Comparison of ENCODE assay signal across 8 mouse cellular contexts in genomic region chr7:25217653-25218395, GRCm38 (mm10). TPM values are rescaled to one million over a fixed set of nuclear protein-coding genes. Genes with fewer than 3 reads are reported as not detected.
DNase-seq lines count a peak whose midpoint lies in the region; ATAC-seq lines count a peak whose summit lies in the region.

No protein-coding gene starts in this region.

- H3K4me1 ChIP-seq in neural tube, embryonic 11.5 days (ENCODE audit: control insufficient read depth, insufficient read depth, low read length) = peaks cover 20% of the 10 kb centered on the region
- peaks cover 37% of the 10 kb centered on the region for H3K4me1 ChIP-seq in hindbrain, embryonic 15.5 days (replicated peaks)
- peaks cover 45% of the 10 kb centered on the region for H3K4me1 ChIP-seq in liver, embryonic 16.5 days (ENCODE audit: control insufficient read depth, low read depth, low read length)

- H3K9me3 ChIP-seq in neural tube, embryonic 11.5 days (ENCODE audit: control insufficient read depth, low read length) = no peaks in the 10 kb centered on the region
- no peaks in the 10 kb centered on the region for H3K9me3 ChIP-seq in hindbrain, embryonic 15.5 days
- H3K9me3 ChIP-seq in liver, embryonic 16.5 days (replicated peaks; ENCODE audit: control insufficient read depth, low read length) = no peaks in the 10 kb centered on the region

- no peak for DNase-seq in neural tube, embryonic 11.5 days (ENCODE audit: low spot score)
- DNase-seq in neural tube, embryonic 10.5 days (ENCODE audit: extremely low spot score, low spot score) = no peak
- no peak for DNase-seq in Muller cell, postnatal 12 days (ENCODE audit: inconsistent ontology term)
- DNase-seq in thymus, postnatal 14 days = no peak
- no peak for DNase-seq in thymus, postnatal 36 days

- no peak overlapping the region for H3K9ac ChIP-seq in neural tube, embryonic 11.5 days (ENCODE audit: low read length)
- no peak overlapping the region for H3K9ac ChIP-seq in hindbrain, embryonic 15.5 days
- peak overlapping the region; percentile 91 for H3K9ac ChIP-seq in liver, embryonic 16.5 days (ENCODE audit: low read depth, low read length)

- H3K4me3 ChIP-seq in neural tube, embryonic 11.5 days (ENCODE audit: low read depth, low read length) = peak overlapping the region; percentile 61; the same call in 1 of the 2 replicates
- no peak overlapping the region; the same call in 1 of the 2 replicates for H3K4me3 ChIP-seq in hindbrain, embryonic 15.5 days
- H3K4me3 ChIP-seq in liver, embryonic 16.5 days (ENCODE audit: low read depth, low read length) = peak overlapping the region; percentile 98

- ATAC-seq in neural tube, embryonic 11.5 days (ENCODE audit: insufficient read depth, low FRiP score, low TSS enrichment) = no peak
- no peak for ATAC-seq in hindbrain, embryonic 15.5 days (ENCODE audit: low FRiP score, low read depth)
- ATAC-seq in liver, embryonic 16.5 days (ENCODE audit: low read depth) = no peak
- peak; percentile 37 for ATAC-seq in neutrophil, adult 5-6 weeks (ENCODE audit: extremely low read depth, insufficient number of reproducible peaks, low FRiP score, poor library complexity, severe bottlenecking)

- H3K27ac ChIP-seq in neural tube, embryonic 11.5 days (ENCODE audit: low read depth, low read length) = no peak overlapping the region
- no peak overlapping the region for H3K27ac ChIP-seq in hindbrain, embryonic 15.5 days (replicated peaks)
- H3K27ac ChIP-seq in liver, embryonic 16.5 days (ENCODE audit: low read length) = peak overlapping the region; percentile 98

- no peaks in the 10 kb centered on the region for H3K27me3 ChIP-seq in neural tube, embryonic 11.5 days (ENCODE audit: control insufficient read depth, insufficient read depth, low read length)
- H3K27me3 ChIP-seq in hindbrain, embryonic 15.5 days = no peaks in the 10 kb centered on the region
- H3K27me3 ChIP-seq in liver, embryonic 16.5 days (ENCODE audit: control insufficient read depth, insufficient read depth, low read depth, low read length) = no peaks in the 10 kb centered on the region

- 67% methylated on average over 12 of the region's 12 CpGs for WGBS in neural tube, embryonic 11.5 days
- whole genome bisulfite sequencing in hindbrain, embryonic 15.5 days = 76% methylated on average over 12 of the region's 12 CpGs
- WGBS in liver, embryonic 16.5 days (ENCODE audit: insufficient replicate concordance) = 47% methylated on average over 12 of the region's 12 CpGs

- no peaks in the 10 kb centered on the region for H3K36me3 ChIP-seq in neural tube, embryonic 11.5 days (ENCODE audit: control insufficient read depth, insufficient read depth, low read length)
- peaks cover 14% of the 10 kb centered on the region for H3K36me3 ChIP-seq in hindbrain, embryonic 15.5 days
- H3K36me3 ChIP-seq in liver, embryonic 16.5 days (ENCODE audit: control insufficient read depth, insufficient read depth) = peaks cover 35% of the 10 kb centered on the region

- H3K4me2 ChIP-seq in neural tube, embryonic 11.5 days (ENCODE audit: low read depth) = no peak overlapping the region; the same call in 1 of the 2 replicates
- peak overlapping the region; percentile 97 for H3K4me2 ChIP-seq in hindbrain, embryonic 15.5 days
- peak overlapping the region; percentile 91 for H3K4me2 ChIP-seq in liver, embryonic 16.5 days (ENCODE audit: low read depth, low read length)

RNA-seq across cellular contexts. Expression of gene Dedd2, which starts 2.6 kb away (rescaled TPM):
- polyA plus RNA-seq in neural tube, embryonic 11.5 days (2014; fragmentation: Nextera tagmentation; extraction: Ambion mirVana) = 11.0 and 11.6 TPM in 2 replicates
- 16.5 and 17.3 TPM in 2 replicates for polyA plus RNA-seq in hindbrain, embryonic 15.5 days (2015; fragmentation: Nextera tagmentation; extraction: Ambion mirVana)
- 29.2 and 31.9 TPM in 2 replicates for polyA plus RNA-seq in liver, embryonic 16.5 days (2015; fragmentation: Nextera tagmentation; extraction: Ambion mirVana)
- total RNA-seq in neutrophil, adult 5-6 weeks (2017) = 85.2 and 92.0 TPM in 2 replicates

RNA-seq across cellular contexts. Expression of gene Zfp526, which starts 3.4 kb away (rescaled TPM):
- 3.7 and 3.8 TPM in 2 replicates for polyA plus RNA-seq in neural tube, embryonic 11.5 days (2014; fragmentation: Nextera tagmentation; extraction: Ambion mirVana)
- polyA plus RNA-seq in hindbrain, embryonic 15.5 days (2015; fragmentation: Nextera tagmentation; extraction: Ambion mirVana) = 1.6 and 2.1 TPM in 2 replicates
- 1.6 and 1.9 TPM in 2 replicates for polyA plus RNA-seq in liver, embryonic 16.5 days (2015; fragmentation: Nextera tagmentation; extraction: Ambion mirVana)
- total RNA-seq in neutrophil, adult 5-6 weeks (2017) = 9.6 and 10.0 TPM in 2 replicates

RNA-seq across cellular contexts. Expression of gene Gsk3a, which starts 19.8 kb away (rescaled TPM):
- 15.9 and 19.7 TPM in 2 replicates for polyA plus RNA-seq in neural tube, embryonic 11.5 days (2014; fragmentation: Nextera tagmentation; extraction: Ambion mirVana)
- polyA plus RNA-seq in hindbrain, embryonic 15.5 days (2015; fragmentation: Nextera tagmentation; extraction: Ambion mirVana) = 19.2 and 19.7 TPM in 2 replicates
- 4.0 and 5.3 TPM in 2 replicates for polyA plus RNA-seq in liver, embryonic 16.5 days (2015; fragmentation: Nextera tagmentation; extraction: Ambion mirVana)
- 75.4 and 85.4 TPM in 2 replicates for total RNA-seq in neutrophil, adult 5-6 weeks (2017)

RNA-seq across cellular contexts. Expression of gene Erf, which starts 32.7 kb away (rescaled TPM):
- 16.2 and 16.7 TPM in 2 replicates for polyA plus RNA-seq in neural tube, embryonic 11.5 days (2014; fragmentation: Nextera tagmentation; extraction: Ambion mirVana)
- polyA plus RNA-seq in hindbrain, embryonic 15.5 days (2015; fragmentation: Nextera tagmentation; extraction: Ambion mirVana) = 3.4 and 4.4 TPM in 2 replicates
- polyA plus RNA-seq in liver, embryonic 16.5 days (2015; fragmentation: Nextera tagmentation; extraction: Ambion mirVana) = 3.4 and 3.6 TPM in 2 replicates
- total RNA-seq in neutrophil, adult 5-6 weeks (2017) = 6.4 and 9.7 TPM in 2 replicates

RNA-seq across cellular contexts. Expression of gene Pou2f2, which starts 38.3 kb away (rescaled TPM):
- 33.7 and 40.9 TPM in 2 replicates for polyA plus RNA-seq in neural tube, embryonic 11.5 days (2014; fragmentation: Nextera tagmentation; extraction: Ambion mirVana)
- polyA plus RNA-seq in hindbrain, embryonic 15.5 days (2015; fragmentation: Nextera tagmentation; extraction: Ambion mirVana) = 29.6 and 33.4 TPM in 2 replicates
- 0.99 and 1.7 TPM in 2 replicates for polyA plus RNA-seq in liver, embryonic 16.5 days (2015; fragmentation: Nextera tagmentation; extraction: Ambion mirVana)
- 47.4 and 53.1 TPM in 2 replicates for total RNA-seq in neutrophil, adult 5-6 weeks (2017)
